Mouse (Mus musculus) cerebellum, adult (tissue): ENCODE results near the gene Sult3a2.
"Not testable (repeated sequence)": the region's sequence is repeated elsewhere in the genome, so short reads cannot be mapped to it uniquely, and the experiment has no call there.

Experiments
- ATAC-seq: cut with Nextera tagmentation; 2 replicates; pipeline ENCODE4 v1.9.2; 2017; ENCODE audit warnings: mild to moderate bottlenecking, moderate library complexity, mixed read lengths; ENCODE audit not compliant: insufficient number of reproducible peaks, low FRiP score, low TSS enrichment

Gene Sult3a2

GRCm38 (mm10) chr10:33786604-33787003, at the start of gene Sult3a2:
Gene Sult3a2 (minus strand): TSS chr10:33786704.
- no peak for ATAC-seq

- ATAC-seq = no peak
Observed at GRCm38 (mm10) chr10:33820892-33821291, 34.4 kb upstream of the Sult3a2 start.

GRCm38 (mm10) chr10:33816923-33817322, 30.4 kb upstream of the Sult3a2 start:
- no peak for ATAC-seq

GRCm38 (mm10) chr10:33814266-33814665, 27.8 kb upstream of the Sult3a2 start:
- ATAC-seq = no peak

- ATAC-seq = no peak
Observed at GRCm38 (mm10) chr10:33811807-33812206, 25.3 kb upstream of the Sult3a2 start.

- not testable (repeated sequence) for ATAC-seq
Observed at GRCm38 (mm10) chr10:33797221-33797949, 10.9 kb upstream of the Sult3a2 start.

GRCm38 (mm10) chr10:33796269-33796915, 9.9 kb upstream of the Sult3a2 start:
- ATAC-seq = not testable (repeated sequence)

- ATAC-seq = not testable (repeated sequence)
Observed at GRCm38 (mm10) chr10:33792166-33792565, 5.7 kb upstream of the Sult3a2 start.

- ATAC-seq = no peak
Observed at GRCm38 (mm10) chr10:33787541-33787940, 1.0 kb upstream of the Sult3a2 start.

- not testable (repeated sequence) for ATAC-seq
Observed at GRCm38 (mm10) chr10:33735251-33735650, 51.3 kb downstream of the Sult3a2 start.

GRCm38 (mm10) chr10:33733241-33733640, 53.3 kb downstream of the Sult3a2 start:
- no peak for ATAC-seq

- no peak for ATAC-seq
Observed at GRCm38 (mm10) chr10:33732409-33733185, 53.9 kb downstream of the Sult3a2 start.

GRCm38 (mm10) chr10:33723764-33724163, 62.7 kb downstream of the Sult3a2 start:
- no peak for ATAC-seq

- ATAC-seq = no peak
Observed at GRCm38 (mm10) chr10:33721827-33722438, 64.6 kb downstream of the Sult3a2 start.
